Mouse (Mus musculus): ENCODE measurements around the gene Bcl2a1d. TPM values are rescaled to one million over a fixed set of nuclear protein-coding genes. Genes with fewer than 3 reads are reported as not detected.

Gene Bcl2a1d
- 1.2 and 2.3 TPM in 2 replicates for polyA plus RNA-seq (2015; fragmentation: Nextera tagmentation; extraction: Ambion mirVana)

DNA sequence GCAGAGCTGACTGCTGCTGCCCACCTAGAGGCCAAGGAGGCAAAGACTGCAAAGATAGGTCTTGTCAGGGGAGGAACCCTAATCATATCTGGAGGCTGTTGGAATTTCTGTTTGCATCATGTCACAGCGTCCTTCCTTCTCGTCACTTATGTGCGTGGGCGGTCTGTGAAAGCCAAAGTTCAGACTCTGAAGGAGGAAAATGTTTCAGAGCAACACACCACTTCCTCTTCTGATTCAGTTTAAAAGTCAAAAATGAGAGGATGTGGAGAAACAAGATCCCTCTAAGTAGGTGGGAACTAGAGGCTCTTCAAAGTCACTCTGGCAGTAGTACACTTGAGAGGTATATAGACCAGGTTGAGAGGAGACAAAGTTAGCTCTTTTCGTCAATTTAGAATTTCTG, at the start of gene Bcl2a1d:
Bcl2a1d (minus strand) TSS at position 187 of the 400 bp plus-strand sequence.

GRCm38 (mm10) chr9:88719989-88720537, 11.7 kb downstream of the Bcl2a1d start, which contains the start of gene Mthfsl:
Gene Mthfsl (minus strand): TSS chr9:88720296.

Other genes starting within 250 kb of the Bcl2a1d start
- 32.4 and 34.4 TPM in 2 replicates for gene Syncrip, start 249.3 kb downstream of the Bcl2a1d start, polyA plus RNA-seq (2015; fragmentation: Nextera tagmentation; extraction: Ambion mirVana)
- 8.4 and 11.0 TPM in 2 replicates for gene Zfp949, start 183.9 kb downstream of the Bcl2a1d start, polyA plus RNA-seq (2015; fragmentation: Nextera tagmentation; extraction: Ambion mirVana)
- gene Trim43a, start 151.0 kb downstream of the Bcl2a1d start, polyA plus RNA-seq (2015; fragmentation: Nextera tagmentation; extraction: Ambion mirVana): 0.19 TPM in 1 of 2 replicates, not detected in the other
- gene Mthfsl, start 11.6 kb downstream of the Bcl2a1d start, polyA plus RNA-seq (2015; fragmentation: Nextera tagmentation; extraction: Ambion mirVana): 81.3 and 82.3 TPM in 2 replicates
- gene Trim43c, start 107.2 kb upstream of the Bcl2a1d start, polyA plus RNA-seq (2015; fragmentation: Nextera tagmentation; extraction: Ambion mirVana): not detected in 2 replicates
- gene Bcl2a1a, start 225.0 kb upstream of the Bcl2a1d start, polyA plus RNA-seq (2015; fragmentation: Nextera tagmentation; extraction: Ambion mirVana): 1.3 and 2.1 TPM in 2 replicates